Mouse (Mus musculus) thymus, postnatal 4 days (tissue): ENCODE measurements around the gene Abr.

Source experiments
- DNase-seq: peaks from one replicate; pipeline ENCODE4 v3.0.0; 2021

The Abr gene

DNA sequence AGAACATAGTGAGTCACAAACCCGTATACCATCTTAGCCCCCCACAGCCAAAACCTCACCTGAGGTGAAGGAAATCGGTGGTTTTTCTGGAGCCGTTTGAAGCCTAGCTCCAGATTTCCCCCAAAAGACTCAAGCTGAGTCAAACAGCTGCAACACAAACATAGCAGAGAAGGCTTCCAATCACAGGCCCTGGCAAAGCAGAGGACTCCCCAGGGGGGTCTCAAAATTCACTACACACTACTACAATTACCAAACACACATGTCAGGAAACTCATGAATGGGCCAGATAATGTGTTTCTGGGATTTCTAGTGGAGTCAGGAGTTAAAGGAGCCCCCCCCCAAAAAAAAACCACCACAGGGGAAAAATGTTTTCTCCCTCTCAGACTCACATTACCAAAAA, 56.0 kb downstream of the Abr start:
- DNase-seq: no peak

DNA sequence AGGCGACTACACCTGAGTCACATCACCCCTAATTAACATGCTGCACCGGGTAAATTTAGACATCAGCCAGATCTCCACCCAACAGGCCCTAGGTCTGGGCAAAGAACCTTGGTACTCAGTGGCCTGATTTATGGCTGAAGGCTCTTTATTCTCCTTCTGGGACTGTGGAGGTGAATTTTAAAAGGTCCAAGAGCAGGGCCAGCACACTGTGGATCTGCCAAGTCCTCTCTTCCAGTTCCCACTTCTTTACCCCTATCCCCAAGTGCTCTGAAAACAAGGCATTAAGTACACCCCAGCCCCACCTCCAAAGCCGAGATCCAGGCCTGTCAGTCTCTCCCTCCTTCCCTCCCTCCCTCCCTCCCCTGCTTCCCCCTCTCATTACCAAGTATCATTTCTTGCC, 59.5 kb downstream of the Abr start:
- DNase-seq: no peak

DNA sequence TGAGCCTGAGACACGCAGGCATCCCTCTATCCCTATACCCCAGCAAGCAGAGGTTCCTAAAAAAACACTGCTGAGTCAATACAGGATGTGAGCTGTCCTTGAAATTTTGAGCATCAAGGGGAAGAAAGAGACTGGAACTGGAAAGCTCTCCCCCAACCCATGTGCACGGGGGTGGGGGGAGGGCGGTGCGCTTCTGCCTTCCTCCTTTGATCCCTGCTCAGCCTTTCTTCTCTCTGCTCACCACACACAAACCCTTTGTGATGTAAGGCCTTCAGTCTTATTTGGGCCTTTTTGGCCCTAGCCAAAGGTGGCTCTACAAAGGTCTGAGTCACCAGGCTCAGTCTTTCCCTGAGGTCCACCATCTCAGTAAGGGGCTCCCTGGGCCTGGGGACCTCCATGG, 59.9 kb downstream of the Abr start:
- no peak for DNase-seq

DNA sequence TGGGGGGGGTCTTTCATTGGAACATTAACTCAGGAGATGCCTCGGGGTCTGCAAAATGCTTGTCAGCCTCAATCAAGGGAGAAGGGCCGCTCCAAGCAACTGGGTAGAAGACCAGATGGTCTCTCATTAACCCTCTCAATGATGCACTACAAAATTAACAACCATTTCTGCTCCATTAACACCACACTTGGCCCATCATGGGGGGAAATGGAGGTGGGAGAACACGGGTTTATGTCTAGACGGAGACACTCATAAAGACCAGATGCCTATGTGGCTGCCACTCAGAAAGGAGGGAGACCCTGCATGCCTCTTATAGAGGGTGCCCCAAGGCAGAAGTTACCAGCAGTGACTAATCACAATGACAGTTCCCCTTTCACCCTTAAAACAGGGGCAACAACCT, 64.3 kb downstream of the Abr start:
- DNase-seq: no peak

DNA sequence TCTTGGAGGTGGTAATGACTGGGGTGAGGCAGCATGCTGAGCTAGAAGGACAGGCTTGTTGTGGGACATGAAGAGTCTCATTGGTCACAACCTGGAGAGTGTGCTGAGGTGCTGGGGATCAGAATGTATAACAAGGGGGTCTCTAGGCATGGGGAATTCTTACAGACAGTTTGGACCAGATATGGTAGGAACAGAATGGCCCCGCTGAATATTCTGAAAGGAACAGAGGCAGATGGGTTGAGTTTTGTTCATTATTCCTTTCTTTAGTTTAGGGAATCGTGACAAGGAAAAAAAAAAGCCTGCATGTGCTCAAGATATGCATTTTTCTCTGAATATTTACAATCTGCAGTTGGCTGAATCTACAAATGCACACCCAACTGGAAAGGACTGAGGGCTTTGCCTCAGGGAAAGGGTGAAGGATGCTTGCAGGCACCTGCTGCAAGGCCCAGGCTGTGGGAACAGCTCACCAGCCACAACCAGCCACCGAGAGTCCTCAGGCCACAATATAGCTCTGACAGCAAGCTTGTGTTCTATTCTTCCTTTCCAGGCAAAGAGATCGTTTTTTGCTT, 73.9 kb downstream of the Abr start:
- DNase-seq: no peak

DNA sequence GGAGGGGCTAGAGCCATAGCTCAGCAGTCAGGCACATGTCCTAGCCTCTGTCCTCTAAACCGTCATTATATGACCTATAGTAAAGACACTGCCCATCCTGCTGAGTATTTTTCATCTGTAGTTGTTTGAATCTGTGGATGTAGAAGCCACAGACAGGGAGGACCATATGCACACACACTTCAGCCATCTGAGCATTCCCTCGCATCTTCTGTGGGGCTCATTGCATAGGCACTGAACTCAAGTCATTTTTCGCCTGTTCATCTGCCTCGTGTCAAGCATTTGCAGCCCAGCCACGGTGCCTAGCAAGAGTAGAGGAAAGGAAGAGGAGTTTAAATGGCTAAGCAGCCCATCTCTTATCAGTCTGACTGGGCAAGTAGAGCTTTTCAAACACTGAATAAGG, 74.7 kb downstream of the Abr start:
- no peak for DNase-seq

DNA sequence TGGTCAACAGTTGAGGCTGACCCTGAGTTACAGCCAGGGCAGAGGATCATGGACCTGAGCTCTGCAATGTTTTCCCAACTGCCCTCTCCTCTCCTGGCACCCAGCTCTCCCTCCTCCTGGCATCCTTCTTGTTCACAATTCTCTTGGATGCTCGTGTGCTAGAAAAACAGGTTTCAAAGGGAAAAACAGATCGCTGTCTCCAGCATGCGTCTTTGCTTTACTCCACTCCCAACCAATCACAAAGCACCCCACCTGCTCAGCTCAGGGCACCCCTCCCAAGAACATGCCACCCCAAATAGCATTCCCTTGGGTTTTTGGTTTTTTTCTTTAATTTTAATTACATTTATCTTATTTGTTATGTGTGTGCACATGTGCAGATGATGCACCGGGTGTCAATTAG, 75.7 kb downstream of the Abr start:
- DNase-seq: no peak

DNA sequence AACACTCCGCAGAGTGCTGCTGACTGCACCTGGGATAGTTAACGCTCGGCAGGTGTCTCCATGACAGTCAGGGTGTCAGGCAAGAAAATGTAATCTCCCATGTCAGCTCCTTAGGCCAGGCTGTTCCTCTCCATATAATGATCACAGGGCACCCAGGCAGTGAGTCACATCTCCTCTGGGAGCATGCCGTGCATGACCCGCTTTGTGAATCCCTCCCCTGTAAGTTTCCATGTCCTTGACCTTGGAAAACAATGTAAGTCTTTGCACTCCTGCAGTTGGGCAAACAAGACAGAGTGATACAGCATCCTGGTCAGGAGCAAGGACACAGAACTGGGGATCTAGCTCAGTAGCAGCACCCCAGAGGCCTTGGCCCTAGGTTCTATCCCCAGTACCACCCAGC, 78.8 kb downstream of the Abr start:
- DNase-seq: no peak

DNA sequence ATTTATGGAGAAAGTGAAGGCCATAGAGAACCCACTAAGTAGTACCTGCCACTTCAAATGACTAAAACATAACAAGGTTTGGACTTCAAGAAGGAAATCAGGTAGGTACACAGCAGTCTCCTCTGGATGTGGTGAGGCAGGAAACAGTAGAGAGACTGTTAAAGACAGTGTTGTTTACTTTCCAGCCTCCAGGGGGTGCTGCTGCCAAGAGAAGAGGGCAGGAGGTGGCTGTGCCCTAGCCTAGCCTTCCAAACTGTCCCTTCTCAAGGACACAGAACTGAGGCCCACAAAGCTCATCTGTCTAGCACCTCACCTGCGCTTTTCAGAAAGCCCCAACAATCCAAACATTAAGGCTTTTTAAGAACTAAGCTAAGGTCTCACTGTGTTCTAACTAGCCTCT, 81.1 kb downstream of the Abr start:
- peak; percentile 87 for DNase-seq

DNA sequence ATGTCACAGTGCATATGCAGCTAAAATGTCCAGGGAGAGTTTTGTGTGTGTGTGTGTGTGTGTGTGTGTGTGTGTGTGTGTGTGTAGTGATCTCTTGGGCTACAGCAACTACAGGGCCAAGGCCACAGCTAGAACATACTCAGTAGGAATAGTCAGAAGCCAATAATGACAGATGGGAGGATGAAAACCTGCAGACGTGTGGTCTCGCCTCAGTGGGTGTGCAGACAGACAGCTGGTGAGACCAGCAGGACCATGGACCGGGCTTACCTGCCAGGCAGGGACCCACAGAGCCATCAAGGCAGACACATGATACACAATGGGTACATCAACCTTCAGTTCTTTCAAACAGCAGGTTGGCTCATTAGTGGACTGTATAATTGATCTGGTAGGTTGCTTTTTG, 84.7 kb downstream of the Abr start:
- no peak for DNase-seq

DNA sequence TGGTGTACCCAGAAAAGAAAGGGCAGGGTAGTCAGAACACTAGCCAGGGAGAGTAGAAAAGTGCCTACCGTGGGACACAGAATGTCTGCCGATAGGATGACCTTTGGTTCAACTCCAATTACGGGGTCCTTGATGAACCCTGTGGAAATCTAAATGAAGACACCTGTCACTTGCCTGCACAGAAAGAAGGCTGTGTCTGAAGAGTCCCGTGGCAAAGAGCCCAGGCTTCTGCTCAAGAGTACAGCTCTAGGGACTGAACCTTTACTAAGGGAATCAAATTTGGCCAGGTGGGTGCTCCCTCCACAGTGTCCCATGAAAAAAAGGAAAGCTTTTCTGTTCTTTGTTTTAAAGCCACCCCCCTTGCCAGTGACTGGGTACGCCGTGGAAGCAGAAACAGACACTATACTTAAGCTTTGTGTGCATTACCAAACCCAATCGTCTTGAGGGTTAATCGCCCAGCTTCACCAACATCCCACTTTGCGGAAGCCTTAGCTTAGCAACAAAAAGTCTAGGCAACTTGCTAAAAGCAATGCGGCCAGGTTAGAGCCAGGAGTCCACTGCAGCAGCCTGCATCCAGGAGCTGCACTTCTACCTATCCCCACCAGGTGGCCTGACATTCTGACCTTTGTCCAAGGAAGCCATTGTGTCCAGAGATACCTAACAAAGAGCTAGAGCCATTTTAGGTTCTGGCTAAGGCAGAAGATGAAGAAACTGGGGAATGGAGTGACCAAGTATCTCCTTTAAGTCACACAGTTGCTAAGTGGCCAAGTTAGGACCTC, 85.3 kb downstream of the Abr start:
- peak; percentile 51 for DNase-seq

DNA sequence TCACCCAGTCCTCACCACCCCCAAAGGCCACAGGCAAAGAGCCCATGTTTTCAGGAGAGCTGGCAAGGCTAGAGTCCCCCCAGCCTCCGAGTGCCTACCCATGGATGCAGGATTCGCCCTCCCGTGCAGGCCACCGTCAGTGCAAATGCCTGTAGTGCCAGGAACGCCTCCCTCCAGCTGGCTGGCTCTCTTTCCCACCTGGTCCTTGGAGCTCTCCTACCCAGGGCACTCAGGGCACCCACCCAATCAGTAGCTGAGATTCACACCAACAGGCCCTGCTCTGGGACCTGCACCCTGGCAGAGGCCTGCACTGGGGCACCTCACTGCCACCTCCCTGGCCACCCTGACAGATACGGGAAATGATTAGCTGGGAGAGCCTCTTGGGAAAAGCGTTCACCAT, 90.1 kb downstream of the Abr start:
- DNase-seq: no peak

DNA sequence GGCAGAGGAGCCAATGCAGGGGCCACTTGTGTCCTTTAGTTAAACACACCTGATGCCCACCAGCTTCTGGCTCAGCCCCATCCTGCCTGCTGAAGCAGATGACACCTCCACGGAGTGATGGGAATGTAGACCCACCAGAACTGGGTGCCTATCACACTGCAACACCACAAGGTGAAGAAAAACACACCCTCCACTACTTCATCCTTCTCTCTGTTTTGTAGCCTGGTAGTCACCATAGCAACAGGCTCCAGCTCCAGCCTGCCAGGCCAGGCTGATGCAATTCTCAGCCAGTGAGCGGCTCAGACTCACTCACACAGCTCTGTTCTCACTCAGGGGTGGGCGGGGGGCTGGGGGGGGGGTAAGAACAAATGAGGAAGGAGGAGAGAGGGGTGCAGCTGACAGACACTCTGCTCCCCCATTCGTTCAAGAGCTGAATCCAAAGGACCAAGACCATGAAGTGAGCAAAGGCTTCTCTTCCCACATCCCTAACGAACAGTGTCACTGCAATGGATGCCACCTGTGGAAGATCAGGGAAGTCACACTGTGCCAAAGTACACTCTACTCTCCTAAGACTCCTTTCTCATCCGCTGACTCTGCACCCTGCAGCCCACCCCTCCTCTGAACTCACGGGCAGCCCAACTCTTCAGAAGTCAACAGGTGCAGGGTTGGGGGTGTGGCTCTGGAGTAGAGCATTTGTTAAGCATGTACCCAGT, 91.0 kb downstream of the Abr start:
- DNase-seq: peak; percentile 32

DNA sequence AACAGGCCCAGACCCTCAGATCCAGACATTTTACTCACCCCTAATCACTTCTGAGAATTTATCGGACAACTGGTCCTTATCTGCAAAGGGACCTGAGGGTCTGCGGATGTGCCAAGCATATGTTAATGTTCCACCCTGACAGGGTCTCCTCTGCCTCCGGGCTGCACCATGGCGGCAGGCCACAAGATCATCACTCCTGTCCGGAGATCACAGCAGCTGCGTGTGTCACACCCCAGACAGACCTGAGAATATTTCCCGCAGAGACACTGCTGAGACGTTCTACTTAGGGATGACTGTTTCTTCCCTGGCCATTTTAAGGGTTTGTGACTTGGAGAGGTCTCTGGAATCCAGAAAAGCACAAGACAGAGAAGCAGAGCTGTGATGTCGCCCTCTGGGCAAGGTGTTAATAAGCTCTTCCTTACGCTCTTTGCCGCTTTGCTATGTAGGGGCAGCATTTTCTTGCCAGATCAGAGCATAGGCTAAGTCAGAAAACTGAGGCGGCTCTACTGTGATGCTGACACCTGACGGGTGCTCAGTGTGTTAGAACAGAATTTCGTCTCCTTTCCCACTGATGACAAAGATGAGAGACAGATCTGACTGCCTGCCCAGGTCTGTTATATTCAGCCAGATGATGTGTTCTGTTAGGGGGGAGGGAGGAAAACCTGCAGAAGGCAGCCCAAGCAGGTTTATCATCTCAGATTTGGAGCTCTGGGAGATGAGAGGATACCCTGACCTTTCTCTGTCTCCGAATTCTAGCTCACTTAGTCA, 91.8 kb downstream of the Abr start:
- DNase-seq: no peak

DNA sequence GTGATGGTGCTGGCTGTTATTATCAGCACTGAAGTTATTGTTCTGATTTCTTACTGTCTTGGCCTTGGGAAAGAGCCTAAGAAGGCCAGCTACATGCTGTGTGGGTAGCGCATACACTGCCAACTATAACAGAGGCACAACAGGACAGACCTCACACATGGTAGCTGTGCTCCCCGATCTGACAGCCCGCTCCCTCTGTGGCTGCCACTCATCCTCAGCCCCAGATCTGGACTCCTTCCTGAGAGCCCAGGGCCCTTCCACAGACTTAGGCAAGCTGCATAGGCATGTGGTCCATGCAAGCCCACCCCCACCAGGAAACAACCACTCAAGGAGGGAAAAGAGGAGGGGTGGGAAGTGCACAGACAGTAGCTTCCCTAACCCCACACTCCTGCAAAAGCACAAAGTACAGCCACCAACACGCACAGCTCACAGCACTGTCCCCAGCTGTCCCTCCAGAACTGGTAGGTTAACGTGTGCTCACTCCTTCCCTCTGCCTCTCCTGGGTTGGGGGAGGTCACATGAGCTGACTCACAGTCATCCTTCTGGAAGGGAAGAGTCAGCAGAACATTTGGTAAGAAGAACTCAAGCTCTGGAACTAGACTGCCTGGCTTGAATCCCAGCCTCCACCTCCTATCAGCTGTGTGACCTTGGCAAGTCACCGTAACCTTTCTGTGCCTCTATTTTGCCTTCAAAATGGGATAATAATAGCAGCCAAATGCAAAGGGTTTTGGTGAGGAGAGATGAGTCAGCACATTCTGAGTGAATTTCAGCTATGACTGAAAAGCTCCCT, 92.6 kb downstream of the Abr start:
- DNase-seq: no peak

DNA sequence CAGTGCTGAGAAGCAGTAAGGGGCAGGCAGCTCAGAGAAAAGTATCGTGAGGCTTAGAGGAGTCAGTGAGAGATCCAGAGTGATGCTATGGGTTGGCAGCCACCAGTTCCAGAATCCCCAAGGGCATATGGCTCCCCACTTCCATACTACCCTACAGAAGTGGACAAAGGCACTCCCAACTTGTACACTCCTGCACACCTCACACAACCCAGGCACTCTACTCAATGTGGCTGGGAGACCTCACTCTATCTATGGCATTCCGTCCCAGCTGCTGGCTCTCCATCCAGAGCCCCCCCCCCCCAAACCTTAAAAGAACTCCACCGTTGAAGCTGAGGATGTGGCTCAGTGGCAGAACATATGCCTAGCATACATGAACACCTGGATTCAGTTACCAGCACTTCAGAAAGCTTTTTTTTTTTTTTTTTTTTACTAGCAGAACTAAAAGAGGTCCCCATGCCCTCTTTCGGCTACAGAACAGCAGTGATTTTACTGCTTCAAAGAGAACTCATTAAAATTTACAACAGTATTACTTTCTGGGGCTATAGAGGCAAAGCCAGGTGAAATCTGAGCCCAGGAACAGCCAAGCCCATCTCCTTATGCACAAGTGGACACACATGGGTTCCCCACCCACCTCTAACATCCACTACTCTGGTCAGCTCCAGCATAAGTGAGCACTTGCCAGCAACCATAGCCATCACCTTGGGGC, 96.3 kb downstream of the Abr start:
- no peak for DNase-seq

DNA sequence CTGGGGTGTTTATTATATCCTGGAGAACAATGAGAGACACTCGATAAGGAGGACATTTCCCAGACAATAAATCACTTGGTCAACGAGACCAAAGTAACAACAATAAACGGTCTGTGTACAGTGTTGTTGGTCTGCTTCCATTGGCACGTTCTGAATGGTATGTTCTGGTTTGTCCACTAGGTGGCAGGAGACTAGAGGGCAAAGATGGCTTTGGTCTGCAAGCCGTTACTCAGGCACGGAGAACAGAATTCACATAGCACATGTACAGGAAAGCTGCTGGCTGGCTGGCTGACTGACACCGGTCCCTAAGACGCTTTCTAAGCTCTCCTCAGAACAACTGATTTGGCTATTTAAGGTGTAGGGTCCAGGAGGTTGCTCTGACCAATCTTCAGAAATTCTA, 97.2 kb downstream of the Abr start:
- DNase-seq: peak; percentile 67

DNA sequence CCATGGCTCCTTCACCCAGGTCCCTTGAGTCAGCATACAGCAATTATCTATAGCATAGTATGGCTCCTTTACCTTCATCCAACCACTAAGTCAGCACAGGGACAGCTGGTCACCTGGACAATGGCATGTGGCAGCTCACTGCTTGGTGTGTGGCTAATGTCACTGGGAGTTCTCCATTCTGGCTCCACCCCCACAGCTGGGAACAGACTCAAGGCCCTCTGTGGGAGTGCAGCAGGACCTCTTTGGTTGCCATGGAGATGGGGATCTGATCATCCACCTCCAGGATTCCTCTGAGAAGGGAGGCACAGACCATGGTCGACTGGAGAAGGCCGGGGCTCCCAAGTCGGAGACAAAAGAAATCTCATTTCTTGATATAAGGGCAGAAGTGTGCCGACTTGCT, 98.8 kb downstream of the Abr start:
- DNase-seq: no peak

DNA sequence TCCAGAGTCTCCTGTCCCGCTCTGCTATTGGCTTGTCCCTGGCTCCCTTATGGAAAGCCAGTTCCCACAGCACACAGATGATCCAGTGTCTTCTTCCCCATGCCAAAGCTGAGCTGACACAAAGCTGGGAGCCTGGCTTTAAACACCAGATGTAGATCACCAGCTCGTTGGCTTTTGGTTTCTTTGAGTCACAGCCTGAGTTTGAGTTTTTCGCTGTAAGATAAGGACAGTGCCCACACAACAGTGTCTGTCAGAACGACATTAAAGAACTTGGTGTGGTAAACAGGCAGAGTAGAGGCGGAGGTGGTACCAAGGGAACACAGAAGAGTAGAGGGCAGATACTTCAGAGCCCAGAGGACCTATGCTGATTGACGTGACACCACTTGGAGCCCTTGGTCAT, 101.2 kb downstream of the Abr start:
- DNase-seq: no peak

DNA sequence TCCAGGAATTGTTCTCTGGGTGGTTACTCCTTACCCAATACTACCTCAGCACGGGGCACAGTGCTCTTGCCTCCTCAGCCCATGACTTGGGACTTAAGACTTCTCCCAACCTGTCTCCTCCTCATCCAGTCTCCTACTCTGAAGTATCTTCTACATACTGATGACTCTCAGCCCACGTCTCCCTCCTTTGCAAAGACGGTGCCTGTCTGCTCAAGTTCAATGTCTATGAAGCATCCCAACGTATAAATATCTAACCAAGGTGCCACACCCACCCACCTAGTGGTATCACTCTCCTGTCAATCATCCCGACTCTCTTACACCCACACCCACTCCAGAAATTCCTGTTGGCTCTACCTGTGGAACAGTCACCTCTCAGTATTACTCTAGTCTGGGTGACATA, 103.5 kb downstream of the Abr start:
- DNase-seq: no peak

DNA sequence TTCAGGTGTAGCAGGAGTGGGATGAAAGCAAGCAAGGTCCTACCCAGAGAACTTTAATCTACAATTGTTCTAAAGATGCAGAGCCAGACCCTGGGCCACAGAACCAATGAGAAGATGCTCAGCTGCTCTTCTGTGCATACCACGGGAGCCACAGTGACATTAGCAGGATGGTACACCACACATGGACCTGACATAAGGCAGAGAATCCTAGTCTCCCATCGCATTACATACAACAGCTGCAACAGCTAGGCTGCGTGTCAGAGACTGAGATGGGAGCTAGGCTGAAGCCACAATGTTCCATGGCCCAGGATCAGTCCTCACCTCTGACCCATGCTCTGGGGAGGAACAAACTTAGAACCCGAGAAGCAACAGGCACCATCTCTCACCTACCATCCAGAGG, 104.0 kb downstream of the Abr start:
- DNase-seq: no peak

DNA sequence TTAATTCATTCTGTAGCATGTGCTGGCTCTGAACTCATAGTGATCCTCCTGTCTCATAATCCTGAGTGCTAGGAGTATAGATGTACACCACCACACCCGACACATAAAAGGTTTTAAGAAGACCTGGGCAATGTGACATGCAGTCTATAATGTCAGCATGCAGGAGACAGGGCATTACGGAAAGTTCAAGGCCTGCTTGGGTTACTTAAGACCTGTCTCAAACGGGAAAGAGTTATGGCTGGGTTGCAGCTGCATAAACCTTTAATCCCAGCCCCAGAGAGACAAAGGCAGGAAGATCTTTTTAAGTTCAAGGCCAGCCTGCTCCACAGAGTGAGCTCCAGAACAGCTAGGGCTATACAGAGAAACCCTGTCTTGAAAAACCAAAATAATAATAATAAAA, 105.2 kb downstream of the Abr start:
- DNase-seq: no peak
